Mouse (Mus musculus) heart, embryonic 12.5 days (tissue): Measurements from ENCODE around the gene Chtop. TPM values are rescaled to one million over a fixed set of nuclear protein-coding genes. Genes with fewer than 3 reads are reported as not detected.

Experiments used
- ATAC-seq: fragments of 200-750 bp; cut with Nextera tagmentation; 2 replicates; pipeline ENCODE4 v1.8.0; 2017; ENCODE audit warnings: moderate TSS enrichment, moderate library complexity; ENCODE audit not compliant: insufficient number of reproducible peaks, low FRiP score
- H3K27ac ChIP-seq: fragments of 300-500 bp; sonication (generic); 2 replicates; pipeline ENCODE4 v1.5.1; 2016; ENCODE audit warnings: mild to moderate bottlenecking, moderate library complexity; ENCODE audit not compliant: poor library complexity, severe bottlenecking
- H3K27me3 ChIP-seq: fragments of 300-500 bp; sonication (generic); replicated peaks from 2 replicates; pipeline ENCODE4 v1.6.1; 2016; ENCODE audit warnings: mild to moderate bottlenecking, moderate library complexity
- H3K36me3 ChIP-seq: fragments of 300-500 bp; sonication (generic); 2 replicates; pipeline ENCODE4 v1.6.1; 2016; ENCODE audit warnings: mild to moderate bottlenecking, moderate library complexity
- H3K4me1 ChIP-seq: fragments of 300-500 bp; sonication (generic); replicated peaks from 2 replicates; pipeline ENCODE4 v1.6.1; 2016; ENCODE audit warnings: mild to moderate bottlenecking
- H3K4me2 ChIP-seq: fragments of 300-500 bp; sonication (generic); 2 replicates; pipeline ENCODE4 v1.6.1; 2016; ENCODE audit warnings: mild to moderate bottlenecking, moderate library complexity
- H3K4me3 ChIP-seq: fragments of 300-500 bp; sonication (generic); 2 replicates; pipeline ENCODE4 v1.5.1; 2016; ENCODE audit warnings: mild to moderate bottlenecking
- H3K9ac ChIP-seq: fragments of 300-500 bp; sonication (generic); 2 replicates; pipeline ENCODE4 v1.6.1; 2016; ENCODE audit warnings: mild to moderate bottlenecking, moderate library complexity
- H3K9me3 ChIP-seq: fragments of 300-500 bp; sonication (generic); replicated peaks from 2 replicates; pipeline ENCODE4 v1.6.1; 2016; ENCODE audit warnings: mild to moderate bottlenecking, moderate library complexity
- WGBS: fragments of 180-500 bp; shearing (Covaris S2); methylation state at CpG from one replicate; pipeline ENCODE4 v1.1.7; 2016; 5-methylcytosine and 5-hydroxymethylcytosine counted together
- polyA plus RNA-seq: library from polyadenylated mRNA; unstranded; fragments of >200 nt; fragmentation: Nextera tagmentation; extraction: Ambion mirVana; gene quantifications from 2 replicates; pipeline ENCODE4 v1.2.1, GENCODE M21; 2016

Chtop gene
- polyA plus RNA-seq, 1 experiment from 2014 or later = 113 TPM

DNA sequence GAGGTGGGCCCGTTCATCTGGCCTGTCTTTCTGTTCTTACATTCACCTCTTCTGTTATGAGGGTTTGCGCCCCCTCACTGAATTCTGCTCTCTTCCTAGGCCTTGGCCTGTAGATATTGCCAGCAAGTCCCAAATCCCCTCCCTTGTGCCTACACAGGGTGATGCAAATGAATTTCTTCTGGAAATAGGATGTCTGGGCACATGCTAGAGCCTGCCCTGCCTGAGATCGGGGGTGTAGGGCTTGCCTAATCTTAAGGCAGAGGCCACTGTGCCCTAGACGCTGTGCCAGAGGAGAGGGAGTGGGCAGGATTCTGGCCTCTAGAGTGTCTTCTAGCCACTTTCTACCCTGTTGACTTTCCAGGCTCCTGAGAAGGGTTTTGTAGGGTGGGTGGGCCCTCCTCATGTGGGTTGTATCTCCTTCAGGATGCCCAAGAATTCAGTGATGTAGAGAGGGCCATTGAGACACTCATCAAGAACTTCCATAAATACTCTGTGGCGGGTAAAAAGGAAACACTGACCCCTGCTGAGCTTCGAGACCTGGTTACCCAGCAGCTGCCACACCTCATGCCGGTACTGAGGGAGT, 18.1 kb upstream of the Chtop start:
- Histone ChIP-seq H3K27me3 (no peaks in the 10 kb centered on the region), H3K4me2 (no peak overlapping the region), H3K4me1 (0 out of 2 replicates have a peak, but pooled peaks cover 3% of the 10 kb centered on the region), H3K4me3 (no peak overlapping the region), H3K9me3 (no peaks in the 10 kb centered on the region), H3K27ac (no peak overlapping the region), H3K36me3 (0 out of 2 replicates have a peak, but pooled peaks cover 4% of the 10 kb centered on the region), H3K9ac (no peak overlapping the region)
- 77% methylated on average over 7 of the region's 7 CpGs for WGBS
- no peak for ATAC-seq

GRCm38 (mm10) chr3:90526580-90526979, 17.3 kb upstream of the Chtop start, which contains the start of gene S100a14:
S100a14 (plus strand) TSS chr3:90526856.
- Histone ChIP-seq H3K4me2 (no peak within 1 kb of the TSS), H3K9me3 (no peaks in the 10 kb centered on the region), H3K27ac (no peak within 1 kb of the TSS), H3K4me3 (no peak within 1 kb of the TSS), H3K4me1 (0 out of 2 replicates have a peak, but pooled peaks cover 3% of the 10 kb centered on the region), H3K9ac (no peak within 1 kb of the TSS), H3K36me3 (0 out of 2 replicates have a peak, but pooled peaks cover 4% of the 10 kb centered on the region), H3K27me3 (no peaks in the 10 kb centered on the region)
- WGBS = 56% methylated on average over 5 of the region's 5 CpGs
- ATAC-seq = peak; percentile 55; the same call in 1 of the 2 replicates

- Histone ChIP-seq H3K9me3 (no peaks in the 10 kb centered on the region), H3K9ac (no peak overlapping the region), H3K36me3 (0 out of 2 replicates have a peak, but pooled peaks cover 4% of the 10 kb centered on the region), H3K4me3 (no peak overlapping the region), H3K27ac (no peak overlapping the region), H3K4me2 (no peak overlapping the region), H3K27me3 (no peaks in the 10 kb centered on the region), H3K4me1 (0 out of 2 replicates have a peak, but pooled peaks cover 3% of the 10 kb centered on the region)
- 59% methylated on average over 2 of the region's 2 CpGs for WGBS
- ATAC-seq = no peak
These were observed 16.8 kb upstream of the Chtop start for GRCm38 (mm10) chr3:90526076-90526475.

DNA sequence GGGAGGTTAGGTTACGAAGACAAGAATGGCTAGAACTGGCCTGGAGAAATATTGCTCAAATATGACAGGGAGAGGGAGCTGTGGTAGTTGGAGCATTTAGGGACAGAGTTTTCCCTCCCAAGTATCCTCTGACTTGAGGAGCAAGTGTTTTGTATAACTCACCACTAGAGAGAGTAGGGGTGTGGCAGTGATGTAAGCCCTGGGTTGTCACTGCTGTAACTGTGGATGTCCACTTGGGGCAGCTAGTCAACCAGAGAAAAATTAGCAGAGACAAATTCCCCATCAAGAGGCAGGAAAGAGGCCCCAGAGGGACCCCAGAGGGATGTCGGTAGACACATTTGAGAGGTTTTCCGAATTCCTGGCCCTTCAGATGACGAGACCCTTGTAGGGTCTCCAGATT, 16.1 kb upstream of the Chtop start:
- 56% methylated on average over 4 of the region's 4 CpGs for WGBS
- H3K36me3 ChIP-seq = 0 out of 2 replicates have a peak, but pooled peaks cover 4% of the 10 kb centered on the region
- H3K4me3 ChIP-seq = no peak overlapping the region
- ATAC-seq = no peak
- H3K4me2 ChIP-seq = no peak overlapping the region
- H3K27me3 ChIP-seq = no peaks in the 10 kb centered on the region
- no peak overlapping the region for H3K9ac ChIP-seq
- 0 out of 2 replicates have a peak, but pooled peaks cover 3% of the 10 kb centered on the region for H3K4me1 ChIP-seq
- H3K9me3 ChIP-seq = no peaks in the 10 kb centered on the region
- no peak overlapping the region for H3K27ac ChIP-seq

DNA sequence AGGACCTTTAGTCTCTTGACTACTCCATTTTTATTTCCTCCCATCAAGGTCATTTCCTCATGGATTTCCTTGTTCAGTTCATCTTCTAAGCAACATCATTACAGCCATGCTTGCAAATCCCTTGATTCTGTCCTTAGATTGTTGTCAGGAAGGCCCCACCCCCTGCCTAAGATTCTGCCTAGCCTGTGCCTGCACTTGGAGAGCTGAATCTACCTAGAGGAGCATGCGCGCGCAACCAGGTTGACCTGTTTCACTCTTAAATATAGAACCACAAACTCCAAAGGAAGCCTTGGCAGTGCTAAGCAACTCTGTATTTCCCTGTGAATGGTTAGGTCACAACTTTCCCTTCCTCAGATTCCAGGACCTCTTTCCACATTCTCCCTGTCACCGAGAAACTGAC, 8.4 kb upstream of the Chtop start:
- no peak overlapping the region for H3K4me2 ChIP-seq
- 69% methylated on average over 4 of the region's 4 CpGs for WGBS
- H3K27me3 ChIP-seq = no peaks in the 10 kb centered on the region
- H3K27ac ChIP-seq = no peak overlapping the region
- 0 out of 2 replicates have a peak, but pooled peaks cover 3% of the 10 kb centered on the region for H3K36me3 ChIP-seq
- no peak overlapping the region for H3K4me3 ChIP-seq
- no peak overlapping the region for H3K9ac ChIP-seq
- H3K9me3 ChIP-seq = no peaks in the 10 kb centered on the region
- peaks cover 19% of the 10 kb centered on the region for H3K4me1 ChIP-seq
- no peak for ATAC-seq

- Histone ChIP-seq H3K9me3 (no peaks in the 10 kb centered on the region), H3K27ac (no peak overlapping the region), H3K9ac (no peak overlapping the region), H3K27me3 (no peaks in the 10 kb centered on the region), H3K36me3 (peaks cover 8% of the 10 kb centered on the region), H3K4me1 (peaks cover 19% of the 10 kb centered on the region), H3K4me3 (0 out of 2 replicates have a peak overlapping the region, but pooled peaks have one; percentile 57), H3K4me2 (peak overlapping the region; percentile 83)
- no peak for ATAC-seq
- 88% methylated on average over 4 of the region's 4 CpGs for WGBS
These were observed 6.5 kb upstream of the Chtop start for GRCm38 (mm10) chr3:90515789-90516188.

DNA sequence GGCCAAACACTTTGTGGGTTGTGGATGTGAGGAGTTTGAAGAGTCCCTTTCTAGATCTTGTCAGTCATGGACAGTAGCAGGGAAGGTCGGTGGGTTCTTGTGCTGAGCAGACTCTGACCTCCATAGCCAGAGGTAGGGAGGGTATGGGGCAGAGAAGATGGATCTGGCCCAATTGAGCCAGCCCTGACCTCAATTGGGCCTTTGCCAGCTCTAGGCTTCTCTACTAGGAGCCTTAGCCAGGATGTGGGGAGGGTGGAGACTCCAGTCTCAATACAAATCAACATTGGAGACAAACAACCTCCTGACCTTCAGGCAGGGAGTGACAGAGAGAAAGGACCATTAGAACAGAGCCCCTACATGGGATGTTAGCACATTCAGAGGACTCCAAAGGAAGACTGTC, 5.9 kb upstream of the Chtop start:
- peak; percentile 10; the same call in 1 of the 2 replicates for ATAC-seq
- Histone ChIP-seq H3K4me1 (peaks cover 19% of the 10 kb centered on the region), H3K36me3 (peaks cover 10% of the 10 kb centered on the region), H3K9ac (peak overlapping the region; percentile 80), H3K4me2 (peak overlapping the region; percentile 83), H3K27ac (peak overlapping the region; percentile 55; the same call in 1 of the 2 replicates), H3K4me3 (peak overlapping the region; percentile 57), H3K9me3 (no peaks in the 10 kb centered on the region), H3K27me3 (no peaks in the 10 kb centered on the region)
- 35% methylated on average over 1 of the region's 1 CpGs for WGBS

DNA sequence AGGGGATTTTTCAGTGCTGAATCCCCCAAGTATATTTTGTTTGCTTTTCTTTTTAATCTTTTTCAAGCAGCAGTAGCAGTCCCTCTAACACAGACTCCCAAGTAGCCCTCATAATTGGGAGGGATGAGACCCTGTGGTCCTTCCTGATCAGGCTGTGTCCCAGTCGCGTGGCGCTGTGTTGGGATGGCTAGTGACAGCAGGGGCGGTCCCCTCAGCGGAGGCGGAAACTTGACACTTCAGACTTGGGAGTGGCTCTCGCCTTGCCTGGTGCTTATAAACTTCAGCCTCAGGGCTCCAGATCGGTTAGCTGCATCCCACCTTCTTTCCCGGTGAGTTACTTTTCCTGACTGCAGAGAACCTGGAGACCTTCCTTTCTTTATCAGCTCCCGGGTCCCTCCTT, 5.4 kb upstream of the Chtop start:
- Histone ChIP-seq H3K4me2 (peak overlapping the region; percentile 83), H3K4me1 (peaks cover 19% of the 10 kb centered on the region), H3K9me3 (no peaks in the 10 kb centered on the region), H3K9ac (peak overlapping the region; percentile 80), H3K27ac (peak overlapping the region; percentile 78), H3K36me3 (peaks cover 9% of the 10 kb centered on the region), H3K4me3 (peak overlapping the region; percentile 57), H3K27me3 (no peaks in the 10 kb centered on the region)
- peak; percentile 88 for ATAC-seq
- WGBS = 0% methylated on average over 10 of the region's 10 CpGs

GRCm38 (mm10) chr3:90513796-90514590, 4.7 kb upstream of the Chtop start, which contains the start of the genes S100a1 and S100a13:
S100a1 (minus strand) TSS chr3:90514392.
S100a13 (plus strand) TSS chr3:90514435.
- peak; percentile 69 for ATAC-seq
- Histone ChIP-seq H3K27ac (peak within 1 kb of the TSS; percentile 78), H3K9ac (peak within 1 kb of the TSS; percentile 80), H3K4me3 (peak within 1 kb of the TSS; percentile 57), H3K36me3 (peaks cover 9% of the 10 kb centered on the region), H3K4me1 (peaks cover 19% of the 10 kb centered on the region), H3K9me3 (no peaks in the 10 kb centered on the region), H3K4me2 (peak within 1 kb of the TSS; percentile 83), H3K27me3 (no peaks in the 10 kb centered on the region)
- WGBS = 2% methylated on average over 25 of the region's 25 CpGs

DNA sequence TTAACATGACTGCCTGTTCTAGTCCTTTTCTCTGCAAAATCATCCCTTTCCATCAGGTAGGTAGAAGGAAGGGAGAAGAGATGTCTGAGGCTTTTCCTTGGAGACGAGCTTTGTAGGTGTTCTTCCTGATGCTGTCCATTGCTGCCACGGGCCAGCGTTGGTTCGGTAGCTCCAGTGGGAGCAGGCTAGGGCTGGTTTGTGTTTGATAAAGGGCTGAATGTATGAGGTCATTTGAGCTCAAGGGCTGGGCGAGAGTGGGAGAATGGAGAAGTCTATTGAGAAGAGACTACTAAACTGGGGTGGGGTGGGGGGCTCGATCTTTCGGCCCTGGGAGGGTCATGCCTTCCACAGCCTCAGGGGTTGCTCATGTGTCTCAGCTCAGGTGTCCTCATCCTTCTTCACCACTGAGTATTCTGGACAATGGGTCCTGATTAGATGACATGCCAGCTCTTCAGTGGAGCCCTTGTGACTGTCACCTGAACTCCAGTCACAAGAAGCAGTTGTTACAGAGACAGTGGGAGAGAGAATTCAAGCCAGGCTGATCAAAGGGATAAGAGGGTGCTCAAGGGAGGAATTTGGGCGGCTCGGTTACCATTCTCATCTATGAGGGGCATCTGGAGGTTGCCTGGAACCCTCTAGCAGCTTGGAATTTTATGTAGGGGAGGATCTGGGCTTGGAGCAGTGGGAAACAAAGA, 3.8 kb upstream of the Chtop start:
- H3K4me3 ChIP-seq = peak overlapping the region; percentile 57
- no peaks in the 10 kb centered on the region for H3K9me3 ChIP-seq
- H3K4me1 ChIP-seq = peaks cover 21% of the 10 kb centered on the region
- ATAC-seq = no peak
- no peaks in the 10 kb centered on the region for H3K27me3 ChIP-seq
- H3K36me3 ChIP-seq = peaks cover 9% of the 10 kb centered on the region
- peak overlapping the region; percentile 83 for H3K4me2 ChIP-seq
- 64% methylated on average over 9 of the region's 9 CpGs for WGBS
- H3K9ac ChIP-seq = peak overlapping the region; percentile 80
- no peak overlapping the region for H3K27ac ChIP-seq

DNA sequence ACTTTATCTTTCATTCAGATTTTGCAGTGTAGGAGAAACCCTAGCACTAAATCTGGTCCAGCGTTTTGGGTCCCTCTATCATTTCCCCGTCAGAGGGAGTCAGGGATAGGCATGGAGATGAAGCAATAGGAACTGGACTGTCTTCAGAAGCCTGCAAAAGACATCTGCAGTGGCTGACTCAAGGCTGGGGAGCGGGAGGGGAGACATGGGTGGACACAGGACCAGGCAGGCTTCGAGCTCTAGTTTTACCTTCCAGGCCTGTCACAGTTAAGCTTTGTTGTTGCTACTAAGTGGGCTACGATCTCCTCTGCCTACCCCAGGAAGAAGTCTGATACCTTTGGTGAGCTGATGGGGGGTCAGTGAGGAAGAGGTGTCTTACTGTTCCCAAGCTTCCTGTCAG, 3.0 kb upstream of the Chtop start:
- 78% methylated on average over 5 of the region's 5 CpGs for WGBS
- no peak overlapping the region for H3K9ac ChIP-seq
- H3K4me3 ChIP-seq = no peak overlapping the region
- peaks cover 28% of the 10 kb centered on the region for H3K4me1 ChIP-seq
- H3K27ac ChIP-seq = no peak overlapping the region
- H3K4me2 ChIP-seq = no peak overlapping the region
- no peaks in the 10 kb centered on the region for H3K27me3 ChIP-seq
- H3K36me3 ChIP-seq = peaks cover 14% of the 10 kb centered on the region
- no peak for ATAC-seq
- no peaks in the 10 kb centered on the region for H3K9me3 ChIP-seq
